Mouse (Mus musculus) cerebellum, adult 11-12 months (tissue): ENCODE measurements around the gene Unc13c.

Experiments used
- DNase-seq: peaks from one replicate; pipeline ENCODE4 v3.0.0; 2022

The Unc13c gene

DNA sequence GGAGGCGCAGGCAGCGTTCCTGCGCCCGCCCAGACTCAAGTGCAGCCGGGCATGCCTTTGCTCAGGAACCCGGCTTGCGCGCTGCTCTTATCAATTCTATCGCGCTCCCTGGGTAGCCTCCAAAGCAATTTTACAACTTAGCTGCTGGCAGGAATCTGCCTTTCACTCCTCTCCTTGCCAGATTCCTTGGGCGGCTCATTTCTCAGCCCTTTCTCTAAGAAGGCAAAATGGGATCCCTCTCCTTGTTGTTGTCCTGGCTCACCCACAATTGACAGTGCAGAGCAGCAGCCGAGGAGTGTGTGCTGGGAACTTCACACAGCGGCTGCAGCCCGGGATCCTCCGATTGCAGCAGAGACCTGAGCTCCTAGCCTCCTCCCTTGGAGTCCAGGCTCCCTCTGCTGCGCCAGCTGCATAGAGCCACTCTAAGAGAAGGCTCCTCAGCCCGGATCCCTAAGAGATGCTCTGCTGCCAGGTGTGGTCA lies at the start of gene Unc13c:
Gene Unc13c (minus strand): TSS at position 326 of the 481 bp plus-strand sequence.
- peak; percentile 73 for DNase-seq

GRCm38 (mm10) chr9:74007976-74008686 lies 39.4 kb upstream of the Unc13c start:
- peak; percentile 4 for DNase-seq

- DNase-seq, result no peak
These were observed 33.7 kb upstream of the Unc13c start for GRCm38 (mm10) chr9:74002388-74002990.

- DNase-seq, result no peak
These were observed 19.3 kb upstream of the Unc13c start for GRCm38 (mm10) chr9:73988096-73988495.

DNA sequence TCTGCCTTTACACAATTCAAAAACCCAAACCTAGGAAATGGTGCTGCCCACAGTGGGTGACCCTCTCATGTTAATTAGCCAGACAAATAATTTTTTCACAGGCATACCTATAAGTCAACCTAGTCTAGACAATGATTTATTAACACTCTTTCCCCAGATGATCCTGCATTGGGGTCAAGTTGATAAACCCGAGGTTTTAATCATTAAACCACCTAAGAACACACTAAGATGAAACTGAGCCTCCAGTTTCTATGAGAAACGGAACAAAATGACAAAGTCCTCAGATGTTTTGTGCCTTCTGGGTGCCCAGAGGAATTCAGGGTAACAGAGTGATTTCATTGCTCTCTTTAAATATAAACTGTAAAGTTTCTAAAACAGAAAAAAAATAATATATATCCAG lies 18.5 kb upstream of the Unc13c start:
- no peak for DNase-seq

GRCm38 (mm10) chr9:73982597-73983344 lies 14.0 kb upstream of the Unc13c start:
- DNase-seq, result peak; percentile 68

- no peak for DNase-seq
These were observed 3.7 kb upstream of the Unc13c start for GRCm38 (mm10) chr9:73972327-73972988.

DNA sequence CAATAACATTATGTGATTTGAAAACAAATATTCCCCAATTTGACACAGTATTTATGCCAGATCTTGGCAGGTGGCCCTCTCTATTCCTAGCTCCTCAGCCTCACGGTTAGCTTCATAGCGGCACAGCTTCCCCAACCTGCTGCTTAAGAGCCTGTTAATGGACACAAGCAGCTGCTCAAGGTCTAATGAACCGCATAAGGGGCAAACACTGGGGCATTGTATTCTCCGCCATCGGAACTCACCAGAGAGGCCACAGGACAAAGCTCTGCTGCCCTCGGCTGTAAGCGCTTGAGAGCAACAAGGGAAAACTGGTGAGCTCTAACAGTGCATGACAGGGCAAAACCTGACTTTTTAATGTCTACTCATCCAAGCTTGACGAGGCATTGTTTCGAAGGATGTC lies 2.0 kb upstream of the Unc13c start:
- DNase-seq, result peak; percentile 48

- DNase-seq, result peak; percentile 59
These were observed 3.3 kb downstream of the Unc13c start for GRCm38 (mm10) chr9:73965322-73965915.

DNA sequence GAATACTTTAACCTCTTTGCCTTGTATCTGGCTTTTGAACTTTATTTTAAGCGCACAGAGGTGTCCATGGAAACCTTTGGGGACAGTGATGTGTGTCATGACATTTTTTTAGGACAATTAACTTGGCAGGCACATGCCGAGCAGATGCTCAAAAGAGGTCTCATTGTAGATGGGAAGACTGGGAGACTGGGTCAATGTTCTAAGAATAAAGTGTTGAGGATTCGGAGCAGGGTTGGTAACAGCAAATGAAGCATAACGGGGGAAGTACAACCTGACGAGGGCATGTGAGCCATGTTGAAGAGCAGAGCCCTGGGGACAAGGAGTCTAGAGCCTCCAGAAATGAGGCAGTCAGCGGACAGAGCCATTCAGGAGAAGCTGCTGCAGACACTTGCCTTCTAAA lies 6.3 kb downstream of the Unc13c start:
- DNase-seq, result no peak

GRCm38 (mm10) chr9:73952331-73952730 lies 16.4 kb downstream of the Unc13c start:
- DNase-seq, result no peak

DNA sequence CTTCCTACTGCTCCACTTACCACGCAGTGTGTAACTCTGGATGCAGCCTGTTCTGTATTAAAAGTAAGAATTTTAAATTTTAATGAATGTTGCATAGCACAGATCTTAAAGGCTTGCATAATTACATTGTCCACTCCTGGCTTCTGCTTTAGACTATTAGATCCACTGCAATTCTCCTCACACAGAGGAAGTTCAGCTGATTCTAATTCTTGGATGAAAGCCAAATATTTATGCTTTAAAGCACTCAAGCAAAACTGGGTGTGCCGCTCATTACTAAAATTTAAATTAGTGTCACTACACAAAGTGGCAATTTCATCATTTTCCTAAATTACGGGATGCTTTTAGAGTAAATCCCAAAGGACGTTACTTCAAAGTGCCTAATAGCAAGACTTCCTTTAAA lies 17.2 kb downstream of the Unc13c start:
- no peak for DNase-seq

DNA sequence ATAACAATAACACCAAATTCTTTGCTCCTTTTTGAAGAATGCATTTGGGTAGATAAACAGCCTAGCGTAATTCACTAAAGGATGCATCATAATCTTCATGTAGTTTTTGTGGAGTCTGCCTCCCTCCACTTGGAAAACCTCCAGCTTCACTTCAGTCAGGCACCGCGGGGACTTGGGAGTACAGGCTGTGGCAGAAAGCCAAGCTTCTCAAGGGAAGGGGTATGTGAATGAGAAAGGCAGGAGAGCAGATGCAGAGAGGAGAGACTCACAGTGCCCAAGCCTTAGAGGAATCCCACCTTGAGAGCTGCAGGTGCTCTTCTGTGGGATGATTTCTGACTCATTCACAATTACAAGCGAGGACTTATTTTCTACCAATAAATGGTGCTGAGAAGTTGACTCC lies 33.9 kb downstream of the Unc13c start:
- DNase-seq, result peak; percentile 75

DNA sequence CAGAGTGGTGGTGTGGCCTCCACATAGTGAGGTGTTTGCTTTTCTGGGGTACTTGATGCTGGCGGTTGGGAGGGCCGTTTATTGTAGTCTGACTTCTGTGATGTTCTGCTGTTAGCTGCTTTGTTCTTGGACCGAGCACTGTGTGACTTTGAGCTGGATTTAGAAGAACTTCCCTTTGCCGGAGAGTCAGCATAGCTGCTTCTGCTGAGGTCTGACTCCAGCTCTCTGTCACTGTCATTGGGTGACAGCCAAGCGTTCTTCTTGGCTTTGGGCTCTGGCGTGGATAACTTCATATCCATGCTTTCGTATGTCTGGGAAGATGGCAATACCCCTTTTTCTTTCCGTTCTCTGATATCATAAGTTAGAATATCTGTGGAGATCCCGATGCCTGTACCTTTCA lies 36.8 kb downstream of the Unc13c start:
- DNase-seq, result peak; percentile 69

- peak; percentile 99 for DNase-seq
These were observed 41.5 kb downstream of the Unc13c start for GRCm38 (mm10) chr9:73927276-73927675.

GRCm38 (mm10) chr9:73922449-73923115 lies 46.2 kb downstream of the Unc13c start:
- peak; percentile 69 for DNase-seq

DNA sequence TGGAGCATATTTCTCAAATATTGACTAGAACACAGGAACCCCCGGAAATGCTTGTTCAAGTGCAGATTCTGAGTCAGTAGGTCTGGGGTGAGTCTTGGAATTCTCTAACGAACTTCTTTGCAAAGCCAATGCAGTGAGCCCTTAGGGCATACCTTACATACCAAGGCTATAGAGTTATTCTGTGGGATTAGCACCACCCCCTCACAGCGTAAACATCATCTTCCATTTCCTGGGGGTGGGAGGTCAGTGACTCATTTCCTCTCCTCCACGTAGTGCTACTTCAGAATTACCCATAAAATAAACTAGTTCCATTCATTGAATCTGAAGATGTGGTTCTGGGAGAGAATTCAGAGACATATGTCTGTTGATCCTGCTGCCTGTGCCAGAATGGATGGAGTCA lies 62.8 kb downstream of the Unc13c start:
- DNase-seq, result no peak

DNA sequence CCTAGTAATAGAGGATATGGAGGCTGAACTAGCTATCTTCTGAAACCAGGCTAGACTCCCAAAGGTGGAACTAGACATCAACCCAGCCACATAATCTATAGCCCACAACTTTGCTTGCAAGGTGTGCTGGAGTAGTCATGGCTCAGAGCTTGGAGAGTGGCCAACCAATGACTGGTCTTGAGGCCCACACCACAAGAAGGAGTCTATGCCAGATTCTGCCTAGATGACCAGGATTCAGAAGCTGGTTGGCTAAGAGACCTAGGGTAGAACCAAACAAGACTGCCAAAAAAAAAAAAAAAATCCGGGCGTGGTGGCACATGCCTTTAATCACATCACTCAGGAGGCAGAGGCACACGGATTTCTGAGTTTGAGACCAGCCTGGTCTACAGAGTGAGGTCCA lies 70.2 kb downstream of the Unc13c start:
- no peak for DNase-seq

GRCm38 (mm10) chr9:73896210-73896609 lies 72.6 kb downstream of the Unc13c start:
- DNase-seq, result no peak

DNA sequence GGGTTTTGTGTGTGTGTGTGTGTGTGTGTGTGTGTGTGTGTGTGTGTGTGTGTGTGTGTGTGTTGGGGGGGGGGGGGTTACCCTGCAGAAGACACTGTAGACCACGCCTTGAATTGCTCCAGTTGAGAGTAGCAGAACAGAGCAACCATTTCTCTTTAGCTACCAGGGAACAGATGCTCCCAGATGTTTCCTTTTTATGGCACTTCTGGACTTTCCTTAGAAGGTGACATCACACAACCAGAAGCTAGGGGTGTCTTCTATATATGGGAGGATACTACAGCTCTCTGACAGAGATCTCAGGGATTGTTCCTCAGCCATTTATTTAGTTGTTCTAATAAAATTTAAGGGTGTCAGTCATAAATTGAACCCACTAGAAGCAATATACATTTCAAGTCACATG lies 85.2 kb downstream of the Unc13c start:
- no peak for DNase-seq

DNA sequence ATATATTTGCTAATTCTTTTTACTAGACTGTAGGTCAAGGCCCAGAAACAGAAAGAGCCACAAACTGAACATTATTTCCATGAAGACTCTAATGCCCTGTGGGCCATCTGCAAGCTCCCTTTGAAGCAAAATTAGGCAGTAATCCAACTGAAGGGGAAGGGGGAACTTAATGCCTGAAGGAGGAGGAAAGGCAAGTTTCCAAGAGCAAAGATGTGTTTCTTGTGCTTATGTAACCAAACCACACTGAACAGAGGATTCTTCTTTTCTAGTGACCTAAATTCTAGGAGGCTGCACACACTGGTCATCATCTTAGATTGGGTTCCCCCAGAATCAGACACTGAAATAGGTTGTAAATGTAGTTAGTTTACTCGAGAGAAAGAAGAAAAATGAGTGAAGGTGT lies 85.6 kb downstream of the Unc13c start:
- no peak for DNase-seq

DNA sequence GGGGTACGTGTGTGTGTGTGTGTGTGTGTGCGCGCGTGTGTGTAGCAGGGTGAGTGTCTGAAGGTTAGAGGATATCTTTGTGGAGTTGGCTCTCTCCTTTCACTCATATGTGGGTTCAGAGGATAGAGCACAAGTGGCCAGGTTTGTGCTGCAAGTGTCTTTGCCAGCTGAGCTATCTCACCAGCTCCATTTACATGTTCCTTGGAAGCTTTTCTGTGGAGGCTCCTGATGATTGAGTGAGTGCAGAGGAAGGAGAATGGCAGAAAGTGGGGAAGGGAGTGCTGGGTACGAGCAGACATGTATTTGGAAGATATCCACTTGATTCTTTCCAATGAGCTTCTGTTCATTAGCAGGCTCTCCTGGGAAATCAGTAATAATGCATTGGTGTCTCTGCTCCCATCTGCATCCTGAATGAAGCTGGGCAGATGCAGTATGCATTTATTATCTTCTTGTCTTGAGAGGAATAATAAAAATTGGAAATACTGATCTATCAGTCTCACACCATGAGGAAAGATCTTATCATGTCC lies 86.3 kb downstream of the Unc13c start:
- DNase-seq, result no peak
